Mouse (Mus musculus) MN1 (cell line): ENCODE results near the gene Hbs1l.

Experiments
- DNase-seq: peaks from one replicate; pipeline ENCODE4 v3.0.0-alpha.2; 2016; ENCODE audit warnings: low spot score

Gene Hbs1l

GRCm38 (mm10) chr10:21295759-21296621, at the start of gene Hbs1l:
Gene Hbs1l (plus strand): TSS chr10:21295979.
- DNase-seq = peak; percentile 99

DNA sequence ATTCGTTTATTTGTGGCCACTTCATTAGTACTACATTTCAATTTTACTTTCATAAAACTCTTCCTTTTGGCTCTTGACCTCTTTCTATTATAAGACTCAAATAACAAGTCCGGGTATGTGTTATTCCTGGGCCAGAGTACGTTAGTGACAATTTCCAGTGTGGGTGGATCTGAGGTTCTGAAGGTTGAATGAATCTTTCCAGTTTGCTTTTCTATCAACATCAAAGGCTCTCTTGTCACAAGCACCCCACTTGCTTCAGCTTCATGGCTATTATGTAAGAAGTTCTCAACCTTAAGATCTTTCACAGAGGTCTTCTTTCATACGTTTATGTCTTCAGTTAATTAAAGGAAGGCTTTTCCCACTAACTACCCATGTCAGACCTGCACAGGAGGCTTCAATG, 47.2 kb upstream of the Hbs1l start:
- no peak for DNase-seq

- DNase-seq = peak; percentile 75
Measured at GRCm38 (mm10) chr10:21251881-21252534, 43.8 kb upstream of the Hbs1l start.

GRCm38 (mm10) chr10:21252800-21253199, 43.0 kb upstream of the Hbs1l start:
- DNase-seq = no peak

GRCm38 (mm10) chr10:21254266-21255140, 41.3 kb upstream of the Hbs1l start:
- no peak for DNase-seq

GRCm38 (mm10) chr10:21257244-21257643, 38.5 kb upstream of the Hbs1l start:
- DNase-seq = no peak

GRCm38 (mm10) chr10:21259649-21260048, 36.1 kb upstream of the Hbs1l start:
- DNase-seq = no peak

- no peak for DNase-seq
Measured at GRCm38 (mm10) chr10:21265188-21265587, 30.6 kb upstream of the Hbs1l start.

GRCm38 (mm10) chr10:21267452-21267851, 28.3 kb upstream of the Hbs1l start:
- no peak for DNase-seq

- DNase-seq = no peak
Measured at GRCm38 (mm10) chr10:21268786-21269410, 26.9 kb upstream of the Hbs1l start.

DNA sequence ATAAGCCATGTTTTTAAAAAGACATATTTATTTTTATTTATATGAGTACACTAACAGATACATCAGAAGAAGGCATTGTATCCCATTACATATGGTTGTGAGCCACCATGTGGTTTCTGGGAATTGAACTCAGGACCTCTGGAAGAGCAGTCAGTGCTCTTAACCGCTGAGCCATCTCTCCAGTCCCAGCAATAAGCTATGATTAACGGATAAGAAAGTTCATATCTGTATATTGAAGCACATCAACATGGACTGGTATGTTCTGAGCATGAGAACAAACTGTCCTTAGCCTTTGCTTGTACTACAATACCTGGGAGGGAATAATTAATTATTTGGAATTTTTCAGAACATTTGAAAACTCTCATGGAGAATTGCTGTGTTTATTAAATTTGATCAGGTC, 25.9 kb upstream of the Hbs1l start:
- DNase-seq = no peak

GRCm38 (mm10) chr10:21270905-21271304, 24.9 kb upstream of the Hbs1l start:
- DNase-seq = no peak

DNA sequence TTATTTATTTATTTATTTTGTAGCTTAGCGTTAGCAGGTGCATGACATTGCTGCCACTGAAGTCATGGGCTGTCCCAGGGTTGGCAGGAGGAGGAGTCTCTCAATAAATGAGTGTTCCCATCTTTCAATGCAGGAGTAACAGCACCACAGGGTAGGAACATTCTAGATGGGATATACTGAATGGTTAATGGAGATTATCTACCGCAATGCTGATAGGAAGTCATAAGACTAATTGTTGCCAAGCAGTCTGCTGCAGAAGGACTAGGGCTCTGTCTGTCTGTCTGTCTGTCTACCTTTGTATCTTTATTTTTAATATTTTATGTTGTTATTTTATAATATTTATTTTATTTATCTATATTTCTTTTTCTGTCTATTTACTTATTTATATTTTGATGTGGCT, 24.5 kb upstream of the Hbs1l start:
- no peak for DNase-seq

GRCm38 (mm10) chr10:21271785-21272184, 24.0 kb upstream of the Hbs1l start:
- no peak for DNase-seq

- no peak for DNase-seq
Measured at GRCm38 (mm10) chr10:21287243-21288127, 8.3 kb upstream of the Hbs1l start.

DNA sequence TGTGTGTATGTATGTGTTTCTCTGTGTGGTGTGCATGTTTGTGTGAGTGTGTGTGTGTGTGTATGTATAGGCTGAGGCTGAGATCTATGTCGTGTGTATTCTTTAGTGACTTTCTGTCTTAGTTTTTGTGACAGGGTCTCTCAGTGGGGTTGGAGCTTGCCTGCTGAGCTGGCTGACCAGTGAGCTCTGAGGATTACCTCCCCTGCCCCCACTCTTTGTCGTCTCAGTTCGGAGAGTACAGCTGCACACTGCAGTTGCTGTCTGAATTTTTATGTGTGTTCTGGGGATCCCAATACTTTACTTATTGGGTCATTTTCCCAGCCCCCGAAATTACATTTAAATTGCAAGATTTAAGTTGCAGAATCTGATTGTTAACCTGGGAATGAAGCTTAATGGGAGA, 4.6 kb upstream of the Hbs1l start:
- DNase-seq = no peak

DNA sequence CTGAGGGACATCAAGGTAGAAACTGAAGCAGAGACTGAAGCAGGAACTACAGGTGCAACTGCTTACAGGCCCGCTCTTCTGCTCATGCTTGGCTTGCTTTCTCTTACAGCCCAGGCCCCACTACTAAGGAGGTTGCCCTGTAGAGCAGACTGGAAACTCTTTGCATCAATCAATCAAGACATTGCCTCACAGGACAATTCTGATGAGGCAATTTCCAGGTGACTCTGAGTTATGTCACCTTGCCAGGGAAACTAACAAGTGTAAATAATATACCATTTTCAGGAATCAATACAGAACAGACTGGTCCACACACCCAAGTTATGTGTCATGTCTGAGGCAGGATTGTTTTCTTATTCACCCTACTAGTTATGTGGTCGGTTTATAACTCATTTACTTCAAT, 1.6 kb upstream of the Hbs1l start:
- DNase-seq = no peak

DNA sequence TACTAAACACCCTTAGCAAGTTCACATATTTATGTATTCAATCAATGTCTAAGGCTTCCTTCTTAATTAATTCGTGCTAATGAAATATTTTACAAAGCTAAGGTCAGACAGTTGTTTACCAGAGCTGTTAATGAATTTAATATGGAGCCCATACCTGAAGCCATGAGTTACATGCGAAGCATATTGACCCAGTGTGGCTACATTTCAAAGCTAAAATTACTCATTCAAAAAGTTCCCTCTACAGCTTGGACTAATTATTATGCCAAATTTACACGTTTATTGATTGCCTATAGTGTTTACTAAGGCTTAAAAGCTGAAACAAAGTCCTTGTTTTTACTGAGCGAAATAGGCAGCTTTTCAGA, 401 bp upstream of the Hbs1l start:
- DNase-seq = no peak

DNA sequence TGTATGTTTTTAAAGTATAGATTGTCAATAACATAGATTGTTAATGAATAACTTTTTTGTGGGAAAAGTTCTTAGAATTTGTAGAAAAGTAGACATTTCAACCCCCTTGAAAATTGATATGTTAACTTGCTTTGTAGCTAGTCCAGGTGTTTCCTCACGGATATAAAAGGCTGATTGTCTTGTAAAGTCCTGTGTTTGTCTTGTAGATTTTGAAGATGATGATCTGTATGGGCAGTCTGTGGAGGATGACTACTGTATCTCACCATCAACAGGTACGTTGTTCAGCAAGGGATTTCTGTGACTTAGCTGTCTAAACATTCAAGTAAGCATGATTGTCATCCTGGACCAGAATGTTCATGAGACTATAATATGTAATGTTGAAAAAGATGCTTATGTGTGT, 3.2 kb downstream of the Hbs1l start:
- DNase-seq = no peak

DNA sequence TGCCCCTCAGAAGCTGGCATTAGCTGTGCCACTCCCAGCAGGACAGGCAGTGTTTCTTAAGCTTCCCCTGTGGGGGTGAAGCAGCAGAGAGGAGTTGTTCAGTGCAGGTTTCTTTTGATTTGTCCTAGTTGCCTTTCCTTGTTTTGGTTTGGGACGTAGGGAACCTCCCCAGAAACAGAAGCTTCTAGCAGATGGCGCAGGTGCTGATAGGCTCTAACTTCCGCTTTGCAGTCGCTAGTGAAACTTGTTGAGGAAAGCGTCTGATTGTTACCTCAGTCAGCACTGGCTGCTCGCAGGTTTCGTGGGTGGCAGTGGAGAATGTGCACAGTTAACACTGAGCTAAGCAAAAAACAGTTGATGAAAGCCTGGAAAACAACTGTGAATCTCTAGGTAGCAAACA, 6.0 kb downstream of the Hbs1l start:
- DNase-seq = no peak
